Mouse (Mus musculus): ENCODE measurements around the gene Serpinb6c.

DNA sequence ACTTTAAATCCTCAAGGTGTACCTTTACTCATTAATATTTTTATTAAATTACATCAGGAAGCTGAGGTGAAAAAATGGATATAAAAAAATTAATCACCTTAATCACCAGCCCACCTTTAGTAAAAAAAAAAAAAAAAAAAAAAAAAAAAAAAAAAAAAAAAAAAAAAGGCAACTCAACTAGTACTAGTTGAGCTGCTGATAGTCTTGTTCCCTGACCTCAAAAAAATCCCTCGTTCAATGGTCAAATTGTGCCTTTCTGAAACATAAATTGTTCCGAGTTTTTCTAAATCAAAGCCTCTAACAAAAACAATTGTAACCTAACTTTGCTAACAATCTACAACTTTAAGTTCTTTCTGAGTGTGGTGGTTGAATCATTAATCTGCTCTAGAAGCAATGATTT, 74.8 kb downstream of the Serpinb6c start:
- no peak for TF ChIP-seq POLR2A (IDR thresholded peaks at IDR 0.05; ENCODE audit: control insufficient read depth, low read depth, low read length)
- no peak for TF ChIP-seq CTCF (IDR thresholded peaks at IDR 0.05; ENCODE audit: control insufficient read depth, insufficient read depth, insufficient replicate concordance, low read depth, low read length)
